Mouse (Mus musculus): ENCODE results near the gene Mmp9.

Mmp9 gene

GRCm38 (mm10) chr2:164955725-164956124 lies 15.1 kb downstream of the Mmp9 start:
- in situ Hi-C loops (cut with MboI, MseI), result loop anchor here in 1 of 2 experiments (5.0 kb wide), 1 partner anchor 92 kb away; no protein-coding TSS in a partner anchor

- in situ Hi-C loops (cut with MboI, MseI), result loop anchor here in 1 of 2 experiments (5.0 kb wide), 1 partner anchor 91 kb away; no protein-coding TSS in a partner anchor
Measured at GRCm38 (mm10) chr2:164956195-164956594, 15.6 kb downstream of the Mmp9 start.

- in situ Hi-C loops (cut with MboI, MseI), result loop anchor here in 1 of 2 experiments (5.0 kb wide), 1 partner anchor 90 kb away; no protein-coding TSS in a partner anchor
Measured at GRCm38 (mm10) chr2:164957548-164958315, 17.2 kb downstream of the Mmp9 start.

GRCm38 (mm10) chr2:164960716-164961441 lies 20.3 kb downstream of the Mmp9 start, which contains the start of gene Slc12a5:
Gene Slc12a5, plus strand, starts transcription at chr2:164960802.
- in situ Hi-C loops (cut with MboI, MseI), result no loop called here

GRCm38 (mm10) chr2:164961506-164962182 lies 21.1 kb downstream of the Mmp9 start:
- in situ Hi-C loops (cut with MboI, MseI), result no loop called here

GRCm38 (mm10) chr2:164962183-164962580 lies 21.6 kb downstream of the Mmp9 start:
- in situ Hi-C loops (cut with MboI, MseI), result no loop called here

- in situ Hi-C loops (cut with MboI, MseI), result no loop called here
Measured at GRCm38 (mm10) chr2:164964242-164964894, 23.8 kb downstream of the Mmp9 start.

GRCm38 (mm10) chr2:164964981-164965380 lies 24.4 kb downstream of the Mmp9 start:
- in situ Hi-C loops (cut with MboI, MseI), result no loop called here

GRCm38 (mm10) chr2:164966381-164966780 lies 25.8 kb downstream of the Mmp9 start:
- in situ Hi-C loops (cut with MboI, MseI), result no loop called here

- in situ Hi-C loops (cut with MboI, MseI), result no loop called here
Measured at GRCm38 (mm10) chr2:164967193-164967592, 26.6 kb downstream of the Mmp9 start.

GRCm38 (mm10) chr2:164967761-164968440 lies 27.3 kb downstream of the Mmp9 start:
- in situ Hi-C loops (cut with MboI, MseI), result no loop called here

- in situ Hi-C loops (cut with MboI, MseI), result no loop called here
Measured at GRCm38 (mm10) chr2:164968451-164968851, 27.9 kb downstream of the Mmp9 start.

GRCm38 (mm10) chr2:164969348-164969781 lies 28.8 kb downstream of the Mmp9 start:
- in situ Hi-C loops (cut with MboI, MseI), result no loop called here

- in situ Hi-C loops (cut with MboI, MseI), result no loop called here
Measured at GRCm38 (mm10) chr2:164970631-164971196, 30.1 kb downstream of the Mmp9 start.

GRCm38 (mm10) chr2:164972646-164973045 lies 32.1 kb downstream of the Mmp9 start:
- in situ Hi-C loops (cut with MboI, MseI), result no loop called here

- in situ Hi-C loops (cut with MboI, MseI), result no loop called here
Measured at GRCm38 (mm10) chr2:164975611-164976010, 35.0 kb downstream of the Mmp9 start.

- in situ Hi-C loops (cut with MboI, MseI), result no loop called here
Measured at GRCm38 (mm10) chr2:164979749-164980148, 39.2 kb downstream of the Mmp9 start.

- in situ Hi-C loops (cut with MboI, MseI), result no loop called here
Measured at GRCm38 (mm10) chr2:164985962-164986361, 45.4 kb downstream of the Mmp9 start.

GRCm38 (mm10) chr2:164986371-164987027 lies 45.9 kb downstream of the Mmp9 start:
- in situ Hi-C loops (cut with MboI, MseI), result no loop called here

GRCm38 (mm10) chr2:164988777-164989176 lies 48.2 kb downstream of the Mmp9 start:
- in situ Hi-C loops (cut with MboI, MseI), result no loop called here
